Mouse (Mus musculus) ES-E14 (cell line): ENCODE measurements around the gene Lrrc52.

Source experiments
- CHD2 ChIP-seq: IDR thresholded peaks from 2 replicates; pipeline ENCODE4 v1.6.1; 2014; ENCODE audit warnings: mild to moderate bottlenecking, low read depth, low read length, inconsistent platforms
- MAFK ChIP-seq: IDR thresholded peaks from 2 replicates; pipeline ENCODE4 v1.6.1; 2014; ENCODE audit warnings: mild to moderate bottlenecking, low read depth, low read length, inconsistent platforms; ENCODE audit not compliant: insufficient read depth
- ZNF384 ChIP-seq: IDR thresholded peaks from 2 replicates; pipeline ENCODE4 v1.6.1; 2012; ENCODE audit warnings: low read depth, low read length, inconsistent platforms

DNA sequence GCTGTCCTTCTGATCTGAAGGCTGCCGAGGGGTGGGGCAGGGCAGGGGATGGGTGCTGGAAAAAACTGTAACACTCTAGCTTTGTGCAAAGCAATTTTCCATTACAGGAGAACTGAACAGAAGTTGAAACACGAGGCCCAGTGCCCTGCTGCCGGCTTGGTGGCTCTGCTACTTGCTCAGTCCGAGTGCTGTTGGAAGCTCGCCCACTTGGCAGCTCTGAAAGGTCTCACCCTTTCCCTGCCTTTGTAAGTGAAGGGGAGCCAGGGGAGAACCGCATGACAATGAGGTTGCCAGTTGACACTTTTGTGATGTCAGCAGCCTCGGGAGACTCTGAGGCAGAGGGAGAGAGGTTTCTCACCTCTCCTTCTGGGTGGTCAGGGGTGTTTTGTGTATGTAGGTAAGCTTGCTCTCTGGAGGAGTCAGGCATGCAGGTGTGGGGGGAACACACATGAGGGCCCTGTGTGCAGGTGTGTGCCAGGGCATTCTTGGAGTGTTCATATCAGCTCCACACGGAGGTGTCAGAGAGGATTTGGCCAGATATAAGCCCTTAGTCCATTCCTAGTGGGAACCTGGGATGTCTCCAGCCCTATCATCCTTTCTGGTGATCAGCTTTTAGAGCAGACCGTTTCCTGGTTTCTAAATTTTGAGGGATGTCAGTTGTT lies at the start of gene Lrrc52:
- TF ChIP-seq ZNF384, result no peak
- no peak for TF ChIP-seq MAFK
- TF ChIP-seq CHD2, result no peak
